Mouse (Mus musculus) embryonic fibroblast, embryonic 13.5 days (primary cell): Measurements from ENCODE around the gene Elf5.

Experiments used
- CTCF ChIP-seq: IDR thresholded peaks from 2 replicates; pipeline ENCODE4 v1.5.1; 2011; ENCODE audit warnings: mild to moderate bottlenecking, control low read depth, low read length, moderate library complexity, borderline replicate concordance; ENCODE audit not compliant: insufficient read depth
- POLR2A ChIP-seq: IDR thresholded peaks from 2 replicates; pipeline ENCODE4 v1.6.1; 2011; ENCODE audit warnings: low read depth, mild to moderate bottlenecking, control low read depth, low read length, moderate library complexity

DNA sequence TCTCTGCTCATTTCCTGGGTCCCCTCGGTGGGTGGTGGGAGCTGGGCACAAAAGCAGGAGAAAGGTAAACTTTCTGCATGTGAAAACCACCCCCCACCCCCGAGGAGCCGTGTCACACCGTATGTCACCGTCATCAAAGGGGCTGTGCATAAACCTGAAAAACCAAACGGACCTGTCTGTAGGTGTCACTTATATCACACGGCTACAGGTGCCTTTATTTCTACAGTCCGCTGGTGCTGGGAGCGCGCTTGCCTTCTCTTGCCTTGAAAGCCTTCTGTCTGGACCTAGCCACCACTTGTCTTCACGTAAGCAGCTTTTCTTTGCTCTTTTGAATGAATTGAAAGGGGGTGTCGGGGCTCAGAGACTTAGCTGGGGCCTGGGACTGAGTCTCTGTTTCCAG is 12.4 kb downstream of the Elf5 start:
- no peak for TF ChIP-seq CTCF
- TF ChIP-seq POLR2A, result no peak
